Mouse (Mus musculus): ENCODE measurements around the gene Gcnt2. TPM values are rescaled to one million over a fixed set of nuclear protein-coding genes. Genes with fewer than 3 reads are reported as not detected.

Gcnt2 gene
- 10 to 100 TPM; 17.5 to 18.3 TPM for total RNA-seq (2021)

DNA sequence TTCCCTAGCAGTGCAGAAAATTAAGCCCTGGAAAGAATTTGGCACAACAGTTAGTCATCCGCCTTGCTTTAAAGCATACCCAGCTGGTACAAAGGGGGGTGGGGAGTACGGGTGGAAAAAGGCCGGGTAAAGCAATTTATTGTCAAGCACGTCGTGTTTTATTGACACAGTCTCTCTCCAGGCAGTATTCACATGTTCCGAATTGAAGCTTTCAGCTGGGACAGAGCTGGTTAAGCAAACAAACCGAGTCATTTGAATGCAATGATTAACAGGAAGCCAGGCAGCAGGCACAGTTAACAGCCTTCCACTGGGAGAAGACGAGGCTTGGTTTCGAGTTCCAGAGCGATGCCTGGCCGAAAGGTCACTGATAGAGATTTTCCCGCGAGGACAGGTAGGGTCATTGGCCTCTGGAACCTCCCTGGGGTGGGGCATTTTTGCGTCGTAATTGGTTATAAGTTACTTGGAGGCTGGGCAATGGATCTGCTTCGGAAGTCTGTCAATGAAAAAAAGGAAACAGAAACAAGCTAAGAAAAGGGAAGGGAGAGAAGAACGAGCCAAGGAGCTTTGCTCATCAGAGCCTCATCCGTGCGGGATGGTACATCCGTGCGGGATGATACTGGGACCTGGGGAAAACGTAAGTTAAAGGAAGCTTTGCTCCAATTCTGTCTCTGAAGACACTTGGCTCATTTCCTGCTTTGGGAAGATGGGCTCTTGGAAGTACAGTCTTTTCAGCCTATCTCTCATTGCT lies at the start of gene Gcnt2:
TSS of gene Gcnt2 (plus strand) at position 103 of the 748 bp plus-strand sequence.
- peak; percentile 31 to 38 for DNase-seq (ENCODE audit: low spot score in 2 of 2)
- intact Hi-C loops (cut with DNase I): no loop called here

GRCm38 (mm10) chr13:40820617-40821016 lies 38.9 kb upstream of the Gcnt2 start:
- intact Hi-C loops (cut with DNase I): no loop called here
- DNase-seq (ENCODE audit: low spot score in 2 of 2): no peak

GRCm38 (mm10) chr13:40821911-40822310 lies 37.6 kb upstream of the Gcnt2 start:
- DNase-seq (ENCODE audit: low spot score in 2 of 2): no peak
- intact Hi-C loops (cut with DNase I): no loop called here

- no peak for DNase-seq (ENCODE audit: low spot score in 2 of 2)
- intact Hi-C loops (cut with DNase I): loop anchor here (5.0 kb wide), 1 partner anchor 396 kb away; no protein-coding TSS in a partner anchor
Observed at GRCm38 (mm10) chr13:40841146-40841787, 18.3 kb upstream of the Gcnt2 start.

DNA sequence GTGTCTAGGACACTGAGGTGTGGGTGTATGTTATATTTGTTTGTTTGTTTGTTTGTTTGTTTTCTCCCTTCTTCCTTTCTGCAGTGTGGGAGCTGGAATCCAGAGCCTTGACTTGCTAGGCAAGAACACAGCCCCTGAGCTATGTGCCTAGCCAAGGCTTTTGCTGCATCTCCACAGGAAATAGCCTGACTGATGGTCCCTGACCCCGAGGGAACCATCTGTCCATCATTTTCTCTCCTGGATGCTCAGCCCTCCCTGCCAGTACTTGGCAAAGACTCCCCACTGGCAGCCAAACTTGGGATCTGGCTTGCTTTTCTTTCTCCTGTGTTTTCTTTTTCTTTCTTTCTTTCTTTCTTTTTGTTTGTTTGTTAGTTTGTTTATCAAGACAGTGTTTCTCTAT lies 17.4 kb upstream of the Gcnt2 start:
- DNase-seq (ENCODE audit: low spot score in 2 of 2): no peak
- intact Hi-C loops (cut with DNase I): loop anchor here (5.0 kb wide), 1 partner anchor 395 kb away; no protein-coding TSS in a partner anchor

- intact Hi-C loops (cut with DNase I): loop anchor here (5.0 kb wide), 1 partner anchor 394 kb away; no protein-coding TSS in a partner anchor
- peak; percentile 21 to 66 for DNase-seq (ENCODE audit: low spot score in 2 of 2)
Observed at GRCm38 (mm10) chr13:40843418-40844067, 16.0 kb upstream of the Gcnt2 start.

GRCm38 (mm10) chr13:40844144-40844543 lies 15.4 kb upstream of the Gcnt2 start:
- no peak for DNase-seq (ENCODE audit: low spot score in 2 of 2)
- intact Hi-C loops (cut with DNase I): loop anchor here (5.0 kb wide), 1 partner anchor 393 kb away; no protein-coding TSS in a partner anchor

DNA sequence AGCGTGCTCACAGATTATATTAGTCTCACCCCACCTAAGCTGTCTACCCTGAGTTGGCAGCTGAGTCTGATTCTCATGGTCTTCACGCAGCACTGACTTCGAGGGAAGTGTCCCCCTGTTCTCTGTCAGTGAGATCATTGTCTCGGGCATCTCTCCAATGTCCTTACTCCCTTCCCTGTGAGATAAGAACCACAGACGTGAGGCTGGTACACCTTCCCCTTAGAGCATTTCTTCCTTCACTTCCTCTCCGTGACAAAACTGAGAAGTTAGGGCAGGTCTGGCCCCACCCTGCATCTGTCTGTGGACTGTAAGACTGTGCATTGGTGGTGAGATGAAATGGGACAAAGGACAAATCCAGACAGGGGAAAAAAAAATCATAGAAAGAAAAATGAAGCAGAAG lies 13.6 kb upstream of the Gcnt2 start:
- intact Hi-C loops (cut with DNase I): loop anchor here (5.0 kb wide), 1 partner anchor 131 kb away; no protein-coding TSS in a partner anchor
- DNase-seq (ENCODE audit: low spot score in 2 of 2): no peak

GRCm38 (mm10) chr13:40846375-40846774 lies 13.2 kb upstream of the Gcnt2 start:
- intact Hi-C loops (cut with DNase I): loop anchor here (5.0 kb wide), 1 partner anchor 131 kb away; no protein-coding TSS in a partner anchor
- DNase-seq (ENCODE audit: low spot score in 2 of 2): no peak

- intact Hi-C loops (cut with DNase I): loop anchor here (5.0 kb wide), 1 partner anchor 129 kb away; no protein-coding TSS in a partner anchor
Observed at GRCm38 (mm10) chr13:40847898-40848297, 11.7 kb upstream of the Gcnt2 start.

GRCm38 (mm10) chr13:40850686-40851085 lies 8.9 kb upstream of the Gcnt2 start:
- intact Hi-C loops (cut with DNase I): no loop called here
- no peak for DNase-seq (ENCODE audit: low spot score in 2 of 2)

More at GRCm38 (mm10) chr13:40847898-40848297, 11.7 kb upstream of the Gcnt2 start:
- no peak for DNase-seq (ENCODE audit: low spot score in 2 of 2)

DNA sequence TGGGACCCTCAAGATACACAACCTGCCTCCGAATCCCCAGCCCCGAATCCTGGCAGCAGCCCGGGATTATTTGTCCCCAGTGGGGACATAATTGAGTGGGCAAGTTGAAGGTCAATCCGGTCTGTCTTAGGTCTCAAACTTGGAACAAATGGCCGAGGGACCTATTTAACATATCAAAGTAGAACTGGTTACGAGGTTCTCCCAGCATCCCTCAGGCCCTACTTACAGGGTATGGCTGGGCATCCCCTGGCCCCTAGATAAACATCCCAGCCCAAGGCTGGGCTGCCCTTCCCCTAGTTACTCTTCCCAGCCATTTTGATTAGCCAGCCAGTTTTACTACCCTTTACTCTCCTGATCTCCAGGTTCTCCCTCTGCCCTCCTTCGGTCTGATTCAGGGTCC lies 8.3 kb upstream of the Gcnt2 start:
- DNase-seq (ENCODE audit: low spot score in 2 of 2): no peak
- intact Hi-C loops (cut with DNase I): no loop called here

- intact Hi-C loops (cut with DNase I): no loop called here
- no peak for DNase-seq (ENCODE audit: low spot score in 2 of 2)
Observed at GRCm38 (mm10) chr13:40851961-40852360, 7.6 kb upstream of the Gcnt2 start.

- no peak for DNase-seq (ENCODE audit: low spot score in 2 of 2)
- intact Hi-C loops (cut with DNase I): no loop called here
Observed at GRCm38 (mm10) chr13:40852791-40853190, 6.8 kb upstream of the Gcnt2 start.

- intact Hi-C loops (cut with DNase I): no loop called here
- no peak for DNase-seq (ENCODE audit: low spot score in 2 of 2)
Observed at GRCm38 (mm10) chr13:40853842-40854241, 5.7 kb upstream of the Gcnt2 start.

DNA sequence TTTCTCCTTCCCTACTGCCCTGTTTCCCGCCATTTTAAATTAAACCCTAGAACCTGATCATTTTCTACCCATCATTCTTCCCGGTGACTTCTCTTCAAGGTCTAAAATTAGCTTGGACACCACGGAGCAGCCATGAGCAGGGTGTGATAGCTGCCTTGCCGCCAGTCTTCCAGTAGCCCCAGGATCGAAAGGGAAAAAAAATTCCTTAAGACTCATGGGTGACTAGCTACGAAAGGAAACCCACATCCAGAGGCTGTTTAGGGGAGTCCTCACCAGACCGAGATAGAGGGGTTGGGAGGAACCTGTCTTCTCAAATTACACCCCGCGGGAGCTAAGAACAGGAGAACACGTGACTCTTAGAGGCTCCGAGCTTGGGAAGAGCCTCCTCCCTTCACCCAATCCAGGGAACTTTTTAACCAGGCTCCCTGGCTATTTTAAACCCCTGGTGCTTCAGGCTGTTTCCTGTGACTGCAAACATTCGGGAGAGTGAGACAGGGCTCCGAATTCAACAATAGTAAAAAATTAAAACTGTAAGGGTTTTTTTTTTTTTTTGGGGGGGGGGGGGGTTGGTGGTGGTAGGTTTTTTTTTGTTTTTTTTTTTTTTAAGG lies 5.0 kb upstream of the Gcnt2 start:
- intact Hi-C loops (cut with DNase I): no loop called here
- DNase-seq (ENCODE audit: low spot score in 2 of 2): peak; percentile 5 to 31

DNA sequence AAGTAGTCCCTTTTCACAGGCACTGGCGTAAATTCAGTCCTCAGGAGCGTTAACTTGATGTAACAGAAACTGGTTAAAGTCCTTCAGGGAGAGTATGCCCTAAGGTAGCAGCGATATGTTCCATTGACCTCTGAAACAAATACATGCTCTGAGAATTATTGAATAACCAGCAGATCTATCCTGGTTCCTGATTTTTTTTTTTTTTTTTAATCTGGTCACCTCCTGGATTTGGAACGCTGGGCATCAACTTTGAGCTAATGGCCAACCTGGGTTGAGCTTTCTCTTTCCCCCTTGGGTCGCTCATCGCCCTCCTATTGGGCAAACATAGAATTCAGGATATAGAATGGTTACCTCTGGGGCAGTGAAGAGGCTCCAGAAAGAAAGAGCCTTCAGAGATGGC lies 4.3 kb upstream of the Gcnt2 start:
- intact Hi-C loops (cut with DNase I): no loop called here
- no peak for DNase-seq (ENCODE audit: low spot score in 2 of 2)

- intact Hi-C loops (cut with DNase I): no loop called here
- no peak for DNase-seq (ENCODE audit: low spot score in 2 of 2)
Observed at GRCm38 (mm10) chr13:40856786-40857185, 2.8 kb upstream of the Gcnt2 start.

DNA sequence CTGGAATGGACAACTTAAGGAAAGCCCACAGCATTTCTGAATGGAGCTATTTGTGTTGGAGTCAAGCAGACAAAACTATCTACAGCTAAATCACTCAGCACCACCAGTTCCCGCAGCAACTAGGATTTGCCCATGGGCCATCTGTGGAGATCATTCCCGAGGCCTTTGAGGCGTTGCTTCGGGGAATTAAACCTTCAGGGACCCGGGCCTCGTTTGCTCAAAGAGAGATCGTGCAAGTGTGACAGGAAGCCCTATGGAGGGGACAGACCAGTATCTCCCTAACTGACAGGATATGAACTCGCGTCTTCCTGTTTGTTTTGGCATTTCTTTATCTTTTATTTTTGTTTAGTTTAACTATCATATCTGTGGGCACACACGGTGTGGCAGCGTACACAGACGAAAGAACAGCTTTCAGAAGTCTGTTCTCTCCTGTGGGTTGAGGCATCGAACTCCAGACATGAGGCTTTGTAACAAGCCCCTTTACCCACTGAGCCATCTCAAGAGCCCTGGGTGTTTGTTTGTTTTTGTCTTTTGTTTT lies 2.2 kb upstream of the Gcnt2 start:
- intact Hi-C loops (cut with DNase I): no loop called here
- no peak for DNase-seq (ENCODE audit: low spot score in 2 of 2)

GRCm38 (mm10) chr13:40859225-40859624 lies 329 bp upstream of the Gcnt2 start:
- no peak for DNase-seq (ENCODE audit: low spot score in 2 of 2)
- intact Hi-C loops (cut with DNase I): no loop called here
